Mouse (Mus musculus) heart, embryonic 10.5 days (tissue): ENCODE measurements around the gene Irf2. TPM values are rescaled to one million over a fixed set of nuclear protein-coding genes. Genes with fewer than 3 reads are reported as not detected.
"Not testable (repeated sequence)": the region's sequence is repeated elsewhere in the genome, so short reads cannot be mapped to it uniquely, and the experiment has no call there.

Experiments used
- DNase-seq: peaks from one replicate; pipeline ENCODE4 v3.0.0-alpha.2; 2017; ENCODE audit warnings: low spot score
- H3K27ac ChIP-seq: fragments of 300-500 bp; sonication (generic); 2 replicates; pipeline ENCODE4 v1.5.1; 2016; ENCODE audit warnings: mild to moderate bottlenecking
- H3K27me3 ChIP-seq: fragments of 300-500 bp; sonication (generic); 2 replicates; pipeline ENCODE4 v1.6.1; 2016; ENCODE audit warnings: mild to moderate bottlenecking; ENCODE audit not compliant: poor library complexity, insufficient read depth, severe bottlenecking
- H3K36me3 ChIP-seq: fragments of 300-500 bp; sonication (generic); 2 replicates; pipeline ENCODE4 v1.6.1; 2016; ENCODE audit warnings: mild to moderate bottlenecking, moderate library complexity
- H3K4me1 ChIP-seq: fragments of 300-500 bp; sonication (generic); 2 replicates; pipeline ENCODE4 v1.6.1; 2016; ENCODE audit warnings: mild to moderate bottlenecking
- H3K4me3 ChIP-seq: fragments of 300-500 bp; sonication (generic); 2 replicates; pipeline ENCODE4 v1.5.1; 2016; ENCODE audit warnings: mild to moderate bottlenecking, moderate library complexity
- H3K9me3 ChIP-seq: fragments of 300-500 bp; sonication (generic); 2 replicates; pipeline ENCODE4 v1.6.1; 2016; ENCODE audit warnings: mild to moderate bottlenecking, moderate library complexity
- WGBS: fragments of 180-500 bp; shearing (Covaris S2); methylation state at CpG from one replicate; pipeline ENCODE4 v1.1.7; 2016; 5-methylcytosine and 5-hydroxymethylcytosine counted together
- polyA plus RNA-seq: library from polyadenylated mRNA; unstranded; fragments of >200 nt; fragmentation: Nextera tagmentation; extraction: Ambion mirVana; gene quantifications from 2 replicates; pipeline ENCODE4 v1.2.1, GENCODE M21; 2016

The Irf2 gene
- polyA plus RNA-seq, 1 experiment from 2014 or later, result 10.9 TPM

DNA sequence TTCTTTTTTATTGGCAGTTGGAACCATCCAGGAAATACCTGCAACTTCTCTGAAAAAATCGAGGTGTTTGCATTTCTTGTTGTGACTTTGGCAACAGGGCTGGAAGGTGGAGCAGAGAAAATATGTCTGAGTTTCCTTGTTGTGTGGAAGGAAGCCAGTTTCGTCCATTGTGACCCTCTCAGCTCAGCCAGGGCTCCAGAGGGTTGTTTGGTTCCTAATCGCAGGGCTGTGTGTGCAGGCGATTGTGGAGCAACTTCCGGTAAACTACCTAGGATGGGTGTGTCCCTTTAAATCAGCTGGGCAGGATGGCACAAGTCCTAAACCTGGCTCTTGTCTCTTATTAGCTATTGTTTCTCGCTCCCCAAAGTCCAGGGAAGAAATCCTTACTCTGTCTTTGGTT is 25.7 kb upstream of the Irf2 start:
- Histone ChIP-seq H3K4me1 (no peaks in the 10 kb centered on the region), H3K4me3 (no peak overlapping the region), H3K27me3 (no peaks in the 10 kb centered on the region; the same call in 1 of the 2 replicates), H3K27ac (no peak overlapping the region), H3K9me3 (no peaks in the 10 kb centered on the region), H3K36me3 (no peaks in the 10 kb centered on the region)
- 60% methylated on average over 6 of the region's 6 CpGs for WGBS
- DNase-seq, result no peak

- Histone ChIP-seq H3K27me3 (no peaks in the 10 kb centered on the region; the same call in 1 of the 2 replicates), H3K36me3 (no peaks in the 10 kb centered on the region), H3K4me1 (no peaks in the 10 kb centered on the region), H3K9me3 (no peaks in the 10 kb centered on the region), H3K4me3 (no peak overlapping the region), H3K27ac (no peak overlapping the region)
- DNase-seq, result no peak
- 59% methylated on average over 3 of the region's 3 CpGs for WGBS
These were observed 25.1 kb upstream of the Irf2 start for GRCm38 (mm10) chr8:46714400-46714799.

GRCm38 (mm10) chr8:46716477-46716876 is 23.1 kb upstream of the Irf2 start:
- no peak overlapping the region for H3K27ac ChIP-seq
- no peaks in the 10 kb centered on the region for H3K36me3 ChIP-seq
- H3K4me1 ChIP-seq, result no peaks in the 10 kb centered on the region
- no peak for DNase-seq
- H3K27me3 ChIP-seq, result no peaks in the 10 kb centered on the region; the same call in 1 of the 2 replicates
- no peaks in the 10 kb centered on the region for H3K9me3 ChIP-seq
- WGBS, result 50% methylated on average over 11 of the region's 11 CpGs
- H3K4me3 ChIP-seq, result no peak overlapping the region

- Histone ChIP-seq H3K4me1 (no peaks in the 10 kb centered on the region), H3K36me3 (no peaks in the 10 kb centered on the region), H3K4me3 (no peak overlapping the region), H3K27me3 (no peaks in the 10 kb centered on the region; the same call in 1 of the 2 replicates), H3K9me3 (no peaks in the 10 kb centered on the region), H3K27ac (no peak overlapping the region)
- WGBS, result 46% methylated on average over 6 of the region's 6 CpGs
- no peak for DNase-seq
These were observed 22.4 kb upstream of the Irf2 start for GRCm38 (mm10) chr8:46717170-46717569.

GRCm38 (mm10) chr8:46718301-46718700 is 21.2 kb upstream of the Irf2 start:
- Histone ChIP-seq H3K27me3 (no peaks in the 10 kb centered on the region; the same call in 1 of the 2 replicates), H3K4me1 (peaks cover 3% of the 10 kb centered on the region; the same call in 1 of the 2 replicates), H3K27ac (no peak overlapping the region), H3K4me3 (no peak overlapping the region), H3K36me3 (no peaks in the 10 kb centered on the region), H3K9me3 (no peaks in the 10 kb centered on the region)
- WGBS, result 79% methylated on average over 8 of the region's 8 CpGs
- no peak for DNase-seq

- Histone ChIP-seq H3K36me3 (no peaks in the 10 kb centered on the region), H3K27ac (no peak overlapping the region), H3K27me3 (no peaks in the 10 kb centered on the region; the same call in 1 of the 2 replicates), H3K4me1 (peaks cover 3% of the 10 kb centered on the region; the same call in 1 of the 2 replicates), H3K4me3 (no peak overlapping the region), H3K9me3 (no peaks in the 10 kb centered on the region)
- WGBS, result 80% methylated on average over 5 of the region's 5 CpGs
- DNase-seq, result no peak
These were observed 20.8 kb upstream of the Irf2 start for GRCm38 (mm10) chr8:46718747-46719146.

DNA sequence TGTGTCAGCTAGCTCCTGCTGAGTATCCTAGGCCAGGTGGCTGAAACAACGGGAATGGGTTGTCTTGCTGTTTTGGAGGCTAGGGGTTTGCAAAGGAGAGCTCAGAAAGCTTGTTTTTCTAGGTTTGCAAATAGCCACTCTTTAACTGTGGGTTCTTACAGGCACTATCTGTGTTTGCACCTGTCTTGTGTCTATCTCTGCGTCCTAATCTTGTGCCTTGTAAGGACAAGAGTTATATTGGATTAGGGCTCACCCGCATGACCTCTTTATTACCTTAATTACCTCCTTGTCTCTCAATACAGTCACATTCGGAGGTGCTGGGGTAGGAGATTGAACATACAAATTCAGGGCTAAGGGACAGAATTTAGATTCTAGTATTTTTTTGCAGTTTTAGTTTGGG is 18.9 kb upstream of the Irf2 start:
- H3K27ac ChIP-seq, result no peak overlapping the region
- no peaks in the 10 kb centered on the region for H3K36me3 ChIP-seq
- no peaks in the 10 kb centered on the region for H3K9me3 ChIP-seq
- no peaks in the 10 kb centered on the region for H3K27me3 ChIP-seq
- no peak overlapping the region for H3K4me3 ChIP-seq
- WGBS, result 57% methylated on average over 4 of the region's 4 CpGs
- peaks cover 3% of the 10 kb centered on the region; the same call in 1 of the 2 replicates for H3K4me1 ChIP-seq
- no peak for DNase-seq

- peaks cover 3% of the 10 kb centered on the region; the same call in 1 of the 2 replicates for H3K4me1 ChIP-seq
- H3K27ac ChIP-seq, result no peak overlapping the region
- H3K36me3 ChIP-seq, result no peaks in the 10 kb centered on the region
- H3K27me3 ChIP-seq, result no peaks in the 10 kb centered on the region
- no peaks in the 10 kb centered on the region for H3K9me3 ChIP-seq
- WGBS, result 84% methylated on average over 11 of the region's 11 CpGs
- DNase-seq, result no peak
- H3K4me3 ChIP-seq, result no peak overlapping the region
These were observed 18.3 kb upstream of the Irf2 start for GRCm38 (mm10) chr8:46721065-46721845.

DNA sequence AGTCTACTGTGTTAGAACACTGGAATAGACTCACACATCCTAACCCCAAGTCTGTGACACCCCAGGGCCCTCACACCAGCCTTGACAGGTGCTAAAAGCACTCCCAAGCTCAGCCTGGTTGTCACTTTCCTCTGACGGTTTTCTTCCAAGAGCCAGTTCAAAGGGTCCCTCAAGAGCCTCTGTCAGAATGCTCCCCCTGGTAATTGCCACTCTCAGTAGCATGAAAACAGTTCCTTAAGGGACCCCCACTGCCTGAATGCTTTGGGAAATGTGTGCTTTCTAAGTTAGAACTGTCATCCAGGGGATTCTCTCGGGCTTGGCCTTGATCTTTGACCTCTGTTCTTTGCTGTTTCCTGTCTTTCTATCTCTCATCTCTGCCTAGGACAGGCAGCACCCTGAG is 17.0 kb upstream of the Irf2 start:
- no peaks in the 10 kb centered on the region for H3K36me3 ChIP-seq
- no peak overlapping the region for H3K4me3 ChIP-seq
- no peaks in the 10 kb centered on the region for H3K27me3 ChIP-seq
- no peak overlapping the region for H3K27ac ChIP-seq
- DNase-seq, result no peak
- H3K4me1 ChIP-seq, result peaks cover 3% of the 10 kb centered on the region; the same call in 1 of the 2 replicates
- H3K9me3 ChIP-seq, result no peaks in the 10 kb centered on the region
- WGBS, result 17% methylated on average over 2 of the region's 2 CpGs

DNA sequence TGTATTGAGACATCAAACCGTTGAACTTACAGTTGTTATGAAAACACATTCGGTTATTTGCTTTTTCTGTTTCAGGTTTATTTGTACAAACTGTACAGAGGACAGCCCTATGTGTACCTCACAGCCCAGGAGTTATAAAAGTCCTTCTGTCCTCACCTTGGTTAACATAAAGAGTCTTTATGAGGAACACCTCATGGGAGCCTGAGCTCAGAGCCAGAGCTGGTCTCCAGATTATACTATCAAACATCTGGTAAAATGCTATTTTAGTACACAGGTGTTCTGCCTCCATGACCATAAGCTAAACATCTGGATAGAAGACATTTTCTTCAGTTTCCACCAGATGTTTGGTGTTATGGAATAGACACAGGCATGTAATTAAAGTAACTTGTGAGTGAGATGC is 13.1 kb upstream of the Irf2 start:
- no peaks in the 10 kb centered on the region for H3K36me3 ChIP-seq
- H3K27ac ChIP-seq, result no peak overlapping the region
- no peaks in the 10 kb centered on the region for H3K9me3 ChIP-seq
- H3K4me1 ChIP-seq, result peaks cover 3% of the 10 kb centered on the region; the same call in 1 of the 2 replicates
- no peaks in the 10 kb centered on the region for H3K27me3 ChIP-seq
- no peak for DNase-seq
- WGBS, result 91% methylated on average over 2 of the region's 2 CpGs
- H3K4me3 ChIP-seq, result no peak overlapping the region

DNA sequence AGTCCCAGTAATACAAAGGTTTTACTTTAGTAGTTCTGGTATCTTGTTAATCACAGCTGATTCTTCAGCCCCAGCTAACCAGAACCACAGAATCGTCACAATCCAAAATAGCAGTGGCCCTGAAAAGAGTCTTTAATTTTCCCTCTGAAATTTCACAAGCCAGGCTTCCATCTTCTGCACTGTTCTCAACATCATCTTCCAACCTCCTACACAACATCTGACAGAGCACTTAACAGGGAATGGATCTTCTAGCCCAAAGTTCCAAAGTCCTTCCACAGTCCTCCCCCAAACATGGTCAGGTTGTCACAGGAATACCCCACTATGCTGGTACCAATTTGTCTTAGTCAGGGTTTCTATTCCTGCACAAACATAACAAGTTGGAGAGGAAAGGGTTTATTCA is 9.9 kb upstream of the Irf2 start:
- WGBS, result 78% methylated on average over 1 of the region's 1 CpGs
- not testable (repeated sequence) for H3K27ac ChIP-seq, H3K9me3 ChIP-seq, H3K4me3 ChIP-seq, DNase-seq, H3K36me3 ChIP-seq, H3K4me1 ChIP-seq, H3K27me3 ChIP-seq

DNA sequence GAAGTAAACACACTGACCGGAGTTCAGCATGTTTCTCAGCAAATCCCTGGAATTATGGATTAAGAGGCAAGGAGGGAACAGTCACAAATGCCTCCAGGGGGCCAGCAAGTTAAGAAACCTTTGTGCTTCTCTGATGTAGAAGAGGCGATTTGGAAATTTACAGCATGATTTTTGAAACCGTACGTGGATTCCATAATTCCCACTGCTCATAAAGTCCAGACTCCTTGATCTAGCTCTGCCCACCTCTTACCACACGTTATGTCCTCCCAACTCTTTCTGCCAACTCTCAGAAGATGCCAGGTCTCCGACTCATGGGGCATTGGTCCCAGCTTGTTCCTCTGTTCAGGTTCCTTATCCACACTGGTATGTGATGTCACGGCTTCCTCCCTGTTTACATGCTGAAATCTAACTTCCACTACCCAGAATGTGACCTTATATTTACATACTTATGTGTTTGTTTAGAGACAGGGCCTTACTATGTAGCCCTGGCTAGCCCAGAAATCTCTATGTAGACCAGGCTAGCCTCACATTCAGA is 7.1 kb upstream of the Irf2 start:
- Histone ChIP-seq H3K4me3 (no peak overlapping the region), H3K27me3 (no peaks in the 10 kb centered on the region), H3K4me1 (no peaks in the 10 kb centered on the region)

DNA sequence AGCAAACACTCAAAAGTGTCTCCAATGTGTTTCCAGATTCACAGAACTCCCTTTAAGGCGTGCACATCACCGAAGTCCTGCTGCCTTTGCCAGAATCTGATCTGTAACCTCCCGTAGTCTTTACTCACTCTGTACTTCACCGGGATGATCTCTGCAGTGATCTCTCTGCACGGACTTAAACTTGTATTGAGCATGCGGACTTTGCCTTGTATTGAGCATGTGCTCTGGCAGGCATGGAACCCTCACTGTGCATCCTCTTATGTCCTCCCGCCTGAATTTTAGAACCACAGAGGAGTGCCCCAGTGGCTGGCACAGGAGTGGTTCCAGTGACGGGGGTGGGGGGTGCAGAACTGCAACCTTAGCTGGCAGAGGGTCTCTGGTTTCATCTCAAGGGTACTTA is 5.9 kb upstream of the Irf2 start:
- Histone ChIP-seq H3K9me3 (no peaks in the 10 kb centered on the region), H3K4me1 (peaks cover 9% of the 10 kb centered on the region), H3K4me3 (no peak overlapping the region), H3K27ac (no peak overlapping the region), H3K36me3 (no peaks in the 10 kb centered on the region), H3K27me3 (no peaks in the 10 kb centered on the region)
- no peak for DNase-seq
- WGBS, result 75% methylated on average over 8 of the region's 8 CpGs

More for the DNA sequence above, 7.1 kb upstream of the Irf2 start:
- no peak for DNase-seq
- 88% methylated on average over 7 of the region's 7 CpGs for WGBS
- Histone ChIP-seq H3K9me3 (no peaks in the 10 kb centered on the region), H3K36me3 (no peaks in the 10 kb centered on the region), H3K27ac (no peak overlapping the region)
